Mouse (Mus musculus): ENCODE measurements around the gene Nutm1.

DNA sequence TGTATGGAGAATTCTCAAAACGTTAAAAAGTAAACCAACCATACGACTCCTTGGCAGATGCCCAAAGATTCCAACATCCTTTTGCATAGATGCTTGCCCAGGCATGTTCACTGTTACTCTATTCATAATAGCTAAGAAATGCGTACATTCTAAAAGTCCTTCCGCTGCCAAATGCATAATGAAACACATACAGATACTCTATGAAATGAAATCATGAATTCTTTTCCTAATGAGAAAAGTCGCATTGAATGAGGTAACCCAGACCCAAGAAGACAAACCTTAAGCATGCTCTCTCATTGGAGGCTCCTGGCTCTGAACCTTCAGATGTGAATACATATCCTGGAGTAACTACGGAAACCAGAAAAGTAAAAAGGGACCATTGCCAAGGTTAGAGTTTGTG lies 56.0 kb downstream of the Nutm1 start:
- no peak for TF ChIP-seq ZC3H11A (IDR thresholded peaks at IDR 0.05; ENCODE audit: borderline replicate concordance, low read depth, low read length)
- no peak for TF ChIP-seq MAFK (IDR thresholded peaks at IDR 0.05; ENCODE audit: insufficient read depth, low read depth, low read length)
